Mouse (Mus musculus) testis, postnatal 14 days (tissue): Measurements from ENCODE around the gene Gpr107.

ENCODE experiments used
- DNase-seq: peaks from one replicate; pipeline ENCODE4 v3.0.0; 2021; ENCODE audit warnings: low spot score

The Gpr107 gene

GRCm38 (mm10) chr2:31201851-31202250 is 49.7 kb downstream of the Gpr107 start:
- no peak for DNase-seq

GRCm38 (mm10) chr2:31202357-31202756 is 50.2 kb downstream of the Gpr107 start:
- DNase-seq = no peak

GRCm38 (mm10) chr2:31202956-31203355 is 50.8 kb downstream of the Gpr107 start:
- no peak for DNase-seq

GRCm38 (mm10) chr2:31204677-31205076 is 52.6 kb downstream of the Gpr107 start:
- no peak for DNase-seq

- DNase-seq = no peak
Observed at GRCm38 (mm10) chr2:31206211-31206610, 54.1 kb downstream of the Gpr107 start.

- no peak for DNase-seq
Observed at GRCm38 (mm10) chr2:31206882-31207281, 54.8 kb downstream of the Gpr107 start.

- DNase-seq = no peak
Observed at GRCm38 (mm10) chr2:31208544-31209142, 56.5 kb downstream of the Gpr107 start.

GRCm38 (mm10) chr2:31209525-31209924 is 57.4 kb downstream of the Gpr107 start:
- no peak for DNase-seq

- DNase-seq = no peak
Observed at GRCm38 (mm10) chr2:31210144-31210847, 58.2 kb downstream of the Gpr107 start.

- no peak for DNase-seq
Observed at GRCm38 (mm10) chr2:31211204-31211603, 59.1 kb downstream of the Gpr107 start.

GRCm38 (mm10) chr2:31214211-31214796 is 62.2 kb downstream of the Gpr107 start:
- DNase-seq = no peak

- no peak for DNase-seq
Observed at GRCm38 (mm10) chr2:31218611-31219010, 66.5 kb downstream of the Gpr107 start.

- no peak for DNase-seq
Observed at GRCm38 (mm10) chr2:31219470-31219869, 67.4 kb downstream of the Gpr107 start.

GRCm38 (mm10) chr2:31220844-31221243 is 68.7 kb downstream of the Gpr107 start:
- no peak for DNase-seq

- no peak for DNase-seq
Observed at GRCm38 (mm10) chr2:31221582-31221981, 69.5 kb downstream of the Gpr107 start.

- no peak for DNase-seq
Observed at GRCm38 (mm10) chr2:31228768-31229311, 76.7 kb downstream of the Gpr107 start.

GRCm38 (mm10) chr2:31239203-31239696 is 87.1 kb downstream of the Gpr107 start:
- DNase-seq = no peak

- DNase-seq = no peak
Observed at GRCm38 (mm10) chr2:31239833-31240232, 87.7 kb downstream of the Gpr107 start.

- no peak for DNase-seq
Observed at GRCm38 (mm10) chr2:31241639-31242038, 89.5 kb downstream of the Gpr107 start.

- DNase-seq = no peak
Observed at GRCm38 (mm10) chr2:31244216-31244615, 92.1 kb downstream of the Gpr107 start.

- no peak for DNase-seq
Observed at GRCm38 (mm10) chr2:31245051-31245450, 92.9 kb downstream of the Gpr107 start.

GRCm38 (mm10) chr2:31245491-31246141 is 93.5 kb downstream of the Gpr107 start, which contains the start of gene Ncs1:
Gene Ncs1 (plus strand): TSS chr2:31245823.
- DNase-seq = no peak
